Mouse (Mus musculus): Measurements from ENCODE around the gene Kif1b. TPM values are rescaled to one million over a fixed set of nuclear protein-coding genes. Genes with fewer than 3 reads are reported as not detected.
A peak's percentile ranks its signal among the peaks of the same experiment; 100 is the strongest.

The Kif1b gene
- polyA plus RNA-seq, 2 experiments: 3.6 to 4.6 TPM

- H3K36me3 ChIP-seq (replicated peaks; ENCODE audit: control insufficient read depth, insufficient read depth, low read depth): peaks cover 27% of the 10 kb centered on the region
Measured at GRCm38 (mm10) chr4:149159891-149160290, 147.6 kb downstream of the Kif1b start.

GRCm38 (mm10) chr4:149159203-149159602, 148.3 kb downstream of the Kif1b start:
- H3K36me3 ChIP-seq (replicated peaks; ENCODE audit: control insufficient read depth, insufficient read depth, low read depth): peaks cover 30% of the 10 kb centered on the region
- 78% methylated on average over 2 of the region's 2 CpGs for WGBS (ENCODE audit: insufficient replicate concordance)
- TF ChIP-seq CTCF (IDR thresholded peaks at IDR 0.05; ENCODE audit: low read depth) (no peak), EP300 (IDR thresholded peaks at IDR 0.05; ENCODE audit: low read depth) (no peak)
- ATAC-seq (ENCODE audit: insufficient read depth): no peak
- no peak for DNase-seq (ENCODE audit: low read depth in 3 of 3, low spot score in 3 of 3)
- no peaks in the 10 kb centered on the region for H3K4me1 ChIP-seq (replicated peaks; ENCODE audit: control insufficient read depth in 2 of 2, insufficient read depth in 2 of 2, low read length in 1 of 2)
- H3K4me2 ChIP-seq (ENCODE audit: low read depth): no peak overlapping the region
- no peaks in the 10 kb centered on the region for H3K9me3 ChIP-seq (ENCODE audit: control insufficient read depth, low read length)
- no peak overlapping the region for H3K4me3 ChIP-seq (ENCODE audit: insufficient read depth in 1 of 2, low read depth in 2 of 2, low read length in 2 of 2)
- no peaks in the 10 kb centered on the region for H3K27me3 ChIP-seq (ENCODE audit: control insufficient read depth, insufficient read depth, low read length)
- no peak overlapping the region for H3K27ac ChIP-seq
- H3K9ac ChIP-seq (replicated peaks): no peak overlapping the region

More at GRCm38 (mm10) chr4:149159891-149160290, 147.6 kb downstream of the Kif1b start:
- Histone ChIP-seq H3K4me3 (ENCODE audit: insufficient read depth in 1 of 2, low read depth in 2 of 2, low read length in 2 of 2) (no peak overlapping the region), H3K9me3 (ENCODE audit: control insufficient read depth, low read length) (no peaks in the 10 kb centered on the region), H3K27ac (no peak overlapping the region), H3K4me1 (replicated peaks; ENCODE audit: control insufficient read depth in 2 of 2, insufficient read depth in 2 of 2, low read length in 1 of 2) (no peaks in the 10 kb centered on the region), H3K4me2 (ENCODE audit: low read depth) (no peak overlapping the region), H3K9ac (replicated peaks) (no peak overlapping the region), H3K27me3 (ENCODE audit: control insufficient read depth, insufficient read depth, low read length) (no peaks in the 10 kb centered on the region)
- ATAC-seq (ENCODE audit: insufficient read depth) (no peak), DNase-seq (ENCODE audit: low read depth in 3 of 3, low spot score in 3 of 3) (no peak)
- TF ChIP-seq CTCF (IDR thresholded peaks at IDR 0.05; ENCODE audit: low read depth) (no peak), EP300 (IDR thresholded peaks at IDR 0.05; ENCODE audit: low read depth) (no peak)
- WGBS (ENCODE audit: insufficient replicate concordance): 80% methylated on average over 13 of the region's 13 CpGs

- 73% methylated on average over 8 of the region's 8 CpGs for WGBS (ENCODE audit: insufficient replicate concordance)
Measured at GRCm38 (mm10) chr4:149157415-149157973, 150.0 kb downstream of the Kif1b start.

GRCm38 (mm10) chr4:149155711-149156110, 151.8 kb downstream of the Kif1b start:
- ATAC-seq (ENCODE audit: insufficient read depth) (0 out of 2 replicates have a peak, but pooled peaks have one; percentile 7), DNase-seq (ENCODE audit: low read depth in 3 of 3, low spot score in 3 of 3) (no peak)
- Histone ChIP-seq H3K4me3 (ENCODE audit: insufficient read depth in 1 of 2, low read depth in 2 of 2, low read length in 2 of 2) (no peak overlapping the region), H3K4me1 (replicated peaks; ENCODE audit: control insufficient read depth in 2 of 2, insufficient read depth in 2 of 2, low read length in 1 of 2) (no peaks in the 10 kb centered on the region), H3K36me3 (replicated peaks; ENCODE audit: control insufficient read depth, insufficient read depth, low read depth) (peaks cover 43% of the 10 kb centered on the region), H3K9me3 (ENCODE audit: control insufficient read depth, low read length) (no peaks in the 10 kb centered on the region), H3K9ac (replicated peaks) (no peak overlapping the region), H3K4me2 (ENCODE audit: low read depth) (no peak overlapping the region), H3K27ac (no peak overlapping the region), H3K27me3 (ENCODE audit: control insufficient read depth, insufficient read depth, low read length) (no peaks in the 10 kb centered on the region)
- 68% methylated on average over 6 of the region's 6 CpGs for WGBS (ENCODE audit: insufficient replicate concordance)
- TF ChIP-seq CTCF (IDR thresholded peaks at IDR 0.05; ENCODE audit: low read depth) (no peak), EP300 (IDR thresholded peaks at IDR 0.05; ENCODE audit: low read depth) (no peak)

More at GRCm38 (mm10) chr4:149157415-149157973, 150.0 kb downstream of the Kif1b start:
- Histone ChIP-seq H3K9me3 (ENCODE audit: control insufficient read depth, low read length) (no peaks in the 10 kb centered on the region), H3K27ac (no peak overlapping the region), H3K4me3 (ENCODE audit: insufficient read depth in 1 of 2, low read depth in 2 of 2, low read length in 2 of 2) (no peak overlapping the region), H3K27me3 (ENCODE audit: control insufficient read depth, insufficient read depth, low read length) (no peaks in the 10 kb centered on the region), H3K9ac (replicated peaks) (no peak overlapping the region), H3K4me1 (replicated peaks; ENCODE audit: control insufficient read depth in 2 of 2, insufficient read depth in 2 of 2, low read length in 1 of 2) (no peaks in the 10 kb centered on the region), H3K4me2 (ENCODE audit: low read depth) (no peak overlapping the region), H3K36me3 (replicated peaks; ENCODE audit: control insufficient read depth, insufficient read depth, low read depth) (peaks cover 43% of the 10 kb centered on the region)
- ATAC-seq (ENCODE audit: insufficient read depth) (no peak), DNase-seq (ENCODE audit: low read depth in 3 of 3, low spot score in 3 of 3) (no peak)
- no peak for TF ChIP-seq EP300 (IDR thresholded peaks at IDR 0.05; ENCODE audit: low read depth)
- no peak for TF ChIP-seq CTCF (IDR thresholded peaks at IDR 0.05; ENCODE audit: low read depth)

GRCm38 (mm10) chr4:149154859-149155258, 152.6 kb downstream of the Kif1b start:
- Histone ChIP-seq H3K9ac (replicated peaks) (no peak overlapping the region), H3K4me1 (replicated peaks; ENCODE audit: control insufficient read depth in 2 of 2, insufficient read depth in 2 of 2, low read length in 1 of 2) (no peaks in the 10 kb centered on the region), H3K4me2 (ENCODE audit: low read depth) (no peak overlapping the region), H3K27me3 (ENCODE audit: control insufficient read depth, insufficient read depth, low read length) (no peaks in the 10 kb centered on the region), H3K36me3 (replicated peaks; ENCODE audit: control insufficient read depth, insufficient read depth, low read depth) (peaks cover 48% of the 10 kb centered on the region), H3K4me3 (ENCODE audit: insufficient read depth in 1 of 2, low read depth in 2 of 2, low read length in 2 of 2) (no peak overlapping the region), H3K27ac (no peak overlapping the region), H3K9me3 (ENCODE audit: control insufficient read depth, low read length) (no peaks in the 10 kb centered on the region)
- ATAC-seq (ENCODE audit: insufficient read depth) (no peak), DNase-seq (ENCODE audit: low read depth in 3 of 3, low spot score in 3 of 3) (no peak)
- TF ChIP-seq EP300 (IDR thresholded peaks at IDR 0.05; ENCODE audit: low read depth): no peak
- TF ChIP-seq CTCF (IDR thresholded peaks at IDR 0.05; ENCODE audit: low read depth): no peak
- 88% methylated on average over 7 of the region's 7 CpGs for whole genome bisulfite sequencing (ENCODE audit: insufficient replicate concordance)

All from liver, embryonic 14.5 days (tissue).